Mouse (Mus musculus): ENCODE data around the gene Gna15.

DNA sequence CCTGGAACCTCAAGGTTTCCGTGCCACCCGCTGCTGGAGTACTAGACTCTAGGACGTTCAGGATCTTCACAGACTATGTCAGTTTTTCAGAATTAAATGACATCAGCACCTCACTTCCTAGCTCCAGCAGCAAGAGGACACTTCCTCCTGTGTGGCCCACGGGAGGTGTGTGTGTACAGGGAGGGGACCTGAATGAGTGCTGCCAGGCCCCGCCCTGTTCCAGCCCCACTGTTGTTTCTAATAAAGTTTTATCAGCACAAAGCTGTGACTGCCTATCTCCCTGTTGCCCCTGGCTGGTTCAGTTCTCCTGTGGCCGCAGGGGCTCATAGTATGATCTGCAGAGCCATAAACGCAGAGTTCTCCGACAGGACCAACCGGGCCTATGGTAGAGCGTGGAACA is 49.6 kb downstream of the Gna15 start:
- TF ChIP-seq CTCF (IDR thresholded peaks at IDR 0.05; ENCODE audit: low read depth, low read length): no peak
- no peak for TF ChIP-seq POLR2A (IDR thresholded peaks at IDR 0.05; ENCODE audit: insufficient read depth, low read length)

Data from ES-Bruce4 (cell line).